Mouse (Mus musculus) CH12.LX (cell line): ENCODE measurements at regions not wholly inside any gene's neighbourhood (a gene's known extent, or its start where the extent isn't known, plus 50 kb on each side); places are given as distances from the start of the nearest gene placed in this dataset.

Source experiments
- DNase-seq: peaks from one replicate; pipeline ENCODE4 v3.0.0-alpha.2; 2013; ENCODE audit errors: extremely low read depth
- H3K27ac ChIP-seq: 2 replicates; pipeline ENCODE4 v1.5.1; 2012; ENCODE audit warnings: low read depth, mild to moderate bottlenecking, control low read depth, moderate library complexity; ENCODE audit not compliant: insufficient read depth
- H3K27me3 ChIP-seq: replicated peaks from 2 replicates; pipeline ENCODE3; 2012; ENCODE audit warnings: inconsistent platforms
- H3K36me3 ChIP-seq, 2 experiments: replicated peaks in 1 of 2; 2 replicates each; pipeline versions ENCODE3 to v1.6.1; 2012; ENCODE audit warnings: inconsistent platforms in 1 of 2, low read length in 1 of 2, mild to moderate bottlenecking in 1 of 2, mixed read lengths in 1 of 2, moderate library complexity in 1 of 2; ENCODE audit not compliant: control insufficient read depth in 1 of 2, insufficient read depth in 1 of 2
- H3K4me1 ChIP-seq, 2 experiments: 2 replicates each; pipeline ENCODE4 v1.6.1; 2012; ENCODE audit warnings: inconsistent platforms in 1 of 2, moderate library complexity in 1 of 2; ENCODE audit not compliant: insufficient read depth in 2 of 2, control insufficient read depth in 1 of 2
- H3K4me2 ChIP-seq: 2 replicates; pipeline ENCODE4 v1.6.1; 2012; ENCODE audit warnings: low read depth, mild to moderate bottlenecking, control low read depth; ENCODE audit not compliant: poor library complexity, insufficient read depth, severe bottlenecking
- H3K4me3 ChIP-seq, 3 experiments: fragments of 150-350 bp in 1 of 3; sonication (generic) in 1 of 3; replicated peaks in 1 of 3; 2 replicates each; pipeline versions ENCODE3 to v1.5.1; 2011 to 2012; ENCODE audit warnings: low read depth in 2 of 3, low read length in 2 of 3, mild to moderate bottlenecking in 2 of 3, moderate library complexity in 2 of 3, control low read depth in 1 of 3, improper control_type of control experiment in 1 of 3, inconsistent platforms in 1 of 3, mixed read lengths in 1 of 3; ENCODE audit not compliant: poor library complexity in 1 of 3
- H3K79me2 ChIP-seq: replicated peaks from 2 replicates; pipeline ENCODE4 v1.6.1; 2012; ENCODE audit warnings: mild to moderate bottlenecking, moderate library complexity; ENCODE audit not compliant: control insufficient read depth, poor library complexity, insufficient read depth, severe bottlenecking; ENCODE audit errors: extremely low read depth
- H3K9ac ChIP-seq: 2 replicates; pipeline ENCODE4 v1.6.1; 2012; ENCODE audit warnings: low read depth, mild to moderate bottlenecking, control low read depth, moderate library complexity; ENCODE audit not compliant: insufficient read depth
- H3K9me3 ChIP-seq: replicated peaks from 2 replicates; pipeline ENCODE3; 2012; ENCODE audit warnings: low read length, inconsistent platforms, mixed read lengths
- BHLHE40 ChIP-seq: IDR thresholded peaks from 2 replicates; pipeline ENCODE4 v1.6.1; 2011; ENCODE audit warnings: mild to moderate bottlenecking, low read depth, low read length, improper control_type of control experiment
- CHD1 ChIP-seq: IDR thresholded peaks from 2 replicates; pipeline ENCODE4 v1.6.1; 2012; ENCODE audit warnings: low read depth, low read length, improper control_type of control experiment, inconsistent platforms
- CTCF ChIP-seq, 2 experiments: IDR thresholded peaks in 1 of 2; conservative IDR thresholded peaks in 1 of 2; 2 replicates each; pipeline ENCODE4 v1.5.1; 2011 to 2012; ENCODE audit warnings: low read depth in 2 of 2, low read length in 2 of 2, improper control_type of control experiment in 1 of 2, inconsistent platforms in 1 of 2, mild to moderate bottlenecking in 1 of 2, moderate library complexity in 1 of 2
- EP300 ChIP-seq: IDR thresholded peaks from 2 replicates; pipeline ENCODE4 v1.6.1; 2011; ENCODE audit warnings: low read length, improper control_type of control experiment
- ETS1 ChIP-seq: conservative IDR thresholded peaks from 2 replicates; pipeline ENCODE4 v1.6.1; 2012; ENCODE audit warnings: low read depth, mild to moderate bottlenecking, inconsistent platforms, low read length, improper control_type of control experiment, moderate library complexity
- HCFC1 ChIP-seq: IDR thresholded peaks from 2 replicates; pipeline ENCODE4 v1.6.1; 2012; ENCODE audit warnings: low read depth, mild to moderate bottlenecking, inconsistent platforms, low read length, improper control_type of control experiment
- JUND ChIP-seq: conservative IDR thresholded peaks from 2 replicates; pipeline ENCODE4 v1.6.1; 2011; ENCODE audit warnings: low read depth, low read length, improper control_type of control experiment
- MAFK ChIP-seq: IDR thresholded peaks from 2 replicates; pipeline ENCODE4 v1.6.1; 2011; ENCODE audit warnings: low read length, improper control_type of control experiment; ENCODE audit not compliant: insufficient replicate concordance
- MEF2A ChIP-seq: IDR thresholded peaks from 2 replicates; pipeline ENCODE4 v1.6.1; 2014; ENCODE audit warnings: low read depth, mild to moderate bottlenecking, inconsistent platforms, low read length, improper control_type of control experiment, borderline replicate concordance
- MXI1 ChIP-seq: IDR thresholded peaks from 2 replicates; pipeline ENCODE4 v1.6.1; 2011; ENCODE audit warnings: mild to moderate bottlenecking, low read depth, low read length, improper control_type of control experiment
- NELFE ChIP-seq: IDR thresholded peaks from 2 replicates; pipeline ENCODE4 v1.6.1; 2011; ENCODE audit warnings: low read depth, low read length, improper control_type of control experiment
- POLR2A ChIP-seq: IDR thresholded peaks from 2 replicates; pipeline ENCODE4 v1.6.1; 2011; ENCODE audit warnings: low read depth, mild to moderate bottlenecking, improper control_type of control experiment, low read length
- RAD21 ChIP-seq: IDR thresholded peaks from 2 replicates; pipeline ENCODE4 v1.6.1; 2011; ENCODE audit warnings: low read depth, mild to moderate bottlenecking, low read length, improper control_type of control experiment, moderate library complexity
- SIN3A ChIP-seq: IDR thresholded peaks from 2 replicates; pipeline ENCODE4 v1.6.1; 2012; ENCODE audit warnings: low read length, improper control_type of control experiment, inconsistent platforms
- SMC3 ChIP-seq: IDR thresholded peaks from 2 replicates; pipeline ENCODE4 v1.6.1; 2011; ENCODE audit warnings: low read depth, low read length, improper control_type of control experiment
- TBP ChIP-seq: conservative IDR thresholded peaks from 2 replicates; pipeline ENCODE4 v1.6.1; 2011; ENCODE audit warnings: low read depth, low read length, improper control_type of control experiment
- ZMIZ1 ChIP-seq: IDR thresholded peaks from 2 replicates; pipeline ENCODE4 v1.6.1; 2012; ENCODE audit warnings: low read depth, mild to moderate bottlenecking, inconsistent platforms, low read length, improper control_type of control experiment
- ZNF384 ChIP-seq: IDR thresholded peaks from 2 replicates; pipeline ENCODE4 v1.6.1; 2012; ENCODE audit warnings: low read depth, low read length, improper control_type of control experiment, inconsistent platforms
- dilution Hi-C: fragments of 300-500 bp; cut with MboI; formaldehyde crosslinking; loops from 2 replicates; pipeline ENCODE4 v1.14.3; 2020; ENCODE audit warnings: low sequenced_read_pairs; ENCODE audit not compliant: extremely low pct_unique_long_range_greater_than_20kb, extremely low pct_ligation_motif_present
- in situ Hi-C: fragments of 300-500 bp; cut with MboI; formaldehyde crosslinking; loops from 3 replicates; pipeline ENCODE4 v1.14.3; 2019; ENCODE audit warnings: low sequenced_read_pairs, low pct_ligation_motif_present, low pct_unique_long_range_greater_than_20kb, mixed read lengths

- Histone ChIP-seq H3K4me3 (no peak overlapping the region), H3K4me1 (no peaks in the 10 kb centered on the region), H3K4me2 (no peak overlapping the region), H3K9ac (no peak overlapping the region), H3K79me2 (no peaks in the 10 kb centered on the region), H3K36me3 (no peaks in the 10 kb centered on the region), H3K9me3 (no peaks in the 10 kb centered on the region), H3K27me3 (peaks cover 7% of the 10 kb centered on the region), H3K27ac (no peak overlapping the region)
- TF ChIP-seq ZMIZ1: no peak
- TF ChIP-seq NELFE: no peak
- TF ChIP-seq ZNF384: no peak
- TF ChIP-seq EP300: no peak
- TF ChIP-seq SMC3: no peak
- TF ChIP-seq POLR2A: no peak
- no peak for TF ChIP-seq JUND
- no peak for TF ChIP-seq CTCF (conservative IDR thresholded peaks at IDR 0.05 in 1 of 2, IDR thresholded peaks at IDR 0.05 in 1 of 2; ENCODE audit: low read depth in 2 of 2, low read length in 2 of 2)
- no peak for TF ChIP-seq MEF2A
- TF ChIP-seq SIN3A: no peak
- TF ChIP-seq MXI1: no peak
- TF ChIP-seq TBP: no peak
- no peak for TF ChIP-seq BHLHE40
- no peak for TF ChIP-seq HCFC1
- no peak for TF ChIP-seq MAFK
- TF ChIP-seq CHD1: no peak
- in situ Hi-C loops: no loop called here
- no peak for DNase-seq
- dilution Hi-C loops: no loop called here
These were observed 443.4 kb upstream of the Zmiz1 start for GRCm38 (mm10) chr14:25015288-25016238.

GRCm38 (mm10) chr14:25017860-25018259 is 441.1 kb upstream of the Zmiz1 start:
- H3K4me3 ChIP-seq: no peak overlapping the region
- TF ChIP-seq SMC3 (peak; percentile 24; the same call in 1 of the 2 replicates), RAD21 (peak; percentile 52), CTCF (conservative IDR thresholded peaks at IDR 0.05 in 1 of 2, IDR thresholded peaks at IDR 0.05 in 1 of 2; ENCODE audit: low read depth in 2 of 2, low read length in 2 of 2) (peak; percentile 62 to 79), ETS1 (no peak), ZMIZ1 (no peak), MXI1 (no peak), MAFK (no peak)
- peaks cover 2% of the 10 kb centered on the region for H3K27me3 ChIP-seq
- no peak overlapping the region for H3K27ac ChIP-seq
- no peak overlapping the region for H3K9ac ChIP-seq
- peak; percentile 23 for DNase-seq
- H3K4me1 ChIP-seq: 0 out of 4 replicates have a peak, but pooled peaks cover 0 to 3% of the 10 kb centered on the region in 2 experiments
- no peaks in the 10 kb centered on the region for H3K79me2 ChIP-seq
- dilution Hi-C loops: no loop called here
- H3K4me2 ChIP-seq: no peak overlapping the region
- H3K36me3 ChIP-seq: no peaks in the 10 kb centered on the region
- no peaks in the 10 kb centered on the region for H3K9me3 ChIP-seq
- in situ Hi-C loops: no loop called here
